7 mouse cellular contexts compared by ENCODE assay signal in genomic region chr3:89395806-89396653, GRCm38 (mm10). TPM values are rescaled to one million over a fixed set of nuclear protein-coding genes. Genes with fewer than 3 reads are reported as not detected.
DNase-seq lines count a peak whose midpoint lies in the region; ATAC-seq and TF ChIP-seq lines count a peak whose summit lies in the region.

No protein-coding gene starts in this region.

- peak overlapping the region; percentile 94 for H3K4me2 ChIP-seq in embryonic facial prominence, embryonic 13.5 days
- H3K4me2 ChIP-seq in heart, embryonic 15.5 days: peak overlapping the region; percentile 96

- no peak for TF ChIP-seq EP300 in ES-Bruce4 (IDR thresholded peaks at IDR 0.05; ENCODE audit: insufficient read depth, low read depth, low read length)

- no peaks in the 10 kb centered on the region for H3K4me1 ChIP-seq in ES-Bruce4 (ENCODE audit: control insufficient read depth, insufficient read depth, low read length)
- peaks cover 48% of the 10 kb centered on the region for H3K4me1 ChIP-seq in embryonic facial prominence, embryonic 13.5 days
- peaks cover 37% of the 10 kb centered on the region for H3K4me1 ChIP-seq in heart, embryonic 15.5 days (replicated peaks)

- H3K4me3 ChIP-seq in ES-Bruce4 (ENCODE audit: low read depth, low read length): peak overlapping the region; percentile 60
- peak overlapping the region; percentile 56 for H3K4me3 ChIP-seq in embryonic facial prominence, embryonic 13.5 days
- H3K4me3 ChIP-seq in heart, embryonic 15.5 days: peak overlapping the region; percentile 73

- peak; percentile 82 for DNase-seq in adrenal gland, adult 2 months
- DNase-seq in kidney, postnatal 14 days: peak; percentile 80
- DNase-seq in splenic B cell, adult 2 months (ENCODE audit: low read depth, low spot score): peak; percentile 73

- H3K9ac ChIP-seq in ES-Bruce4 (ENCODE audit: low read depth, poor library complexity, severe bottlenecking): peak overlapping the region; percentile 52
- H3K9ac ChIP-seq in embryonic facial prominence, embryonic 13.5 days: peak overlapping the region; percentile 70
- H3K9ac ChIP-seq in heart, embryonic 15.5 days: peak overlapping the region; percentile 63

- no peaks in the 10 kb centered on the region for H3K36me3 ChIP-seq in ES-Bruce4 (ENCODE audit: control insufficient read depth, insufficient read depth, low read length, poor library complexity, severe bottlenecking)
- H3K36me3 ChIP-seq in embryonic facial prominence, embryonic 13.5 days: no peaks in the 10 kb centered on the region; the same call in 1 of the 2 replicates
- no peaks in the 10 kb centered on the region for H3K36me3 ChIP-seq in heart, embryonic 15.5 days
- H3K36me3 ChIP-seq in splenic B cell, adult 2 months (ENCODE audit: control insufficient read depth, insufficient read depth, low read length, poor library complexity, severe bottlenecking): no peaks in the 10 kb centered on the region

- ATAC-seq in embryonic facial prominence, embryonic 13.5 days (ENCODE audit: insufficient number of reproducible peaks, insufficient read depth, low FRiP score, low TSS enrichment, low read depth): peak; percentile 34; the same call in 1 of the 2 replicates
- ATAC-seq in heart, embryonic 15.5 days (replicated peaks; ENCODE audit: insufficient number of reproducible peaks, insufficient read depth, low FRiP score, low read depth): no peak
- peak; percentile 15; the same call in 1 of the 2 replicates for ATAC-seq in megakaryocyte progenitor cell, adult 5-6 weeks (replicated peaks; ENCODE audit: poor library complexity)

- under 1% methylated on average over 44 of the region's 44 CpGs for WGBS in embryonic facial prominence, embryonic 13.5 days
- under 1% methylated on average over 44 of the region's 44 CpGs for WGBS in heart, embryonic 15.5 days

- no peak for TF ChIP-seq POLR2A in ES-Bruce4 (IDR thresholded peaks at IDR 0.05; ENCODE audit: insufficient read depth, low read length)

- H3K27ac ChIP-seq in ES-Bruce4 (ENCODE audit: insufficient read depth, low read length): no peak overlapping the region
- H3K27ac ChIP-seq in embryonic facial prominence, embryonic 13.5 days: peak overlapping the region; percentile 89
- H3K27ac ChIP-seq in heart, embryonic 15.5 days: peak overlapping the region; percentile 94

- TF ChIP-seq CTCF in ES-Bruce4 (IDR thresholded peaks at IDR 0.05; ENCODE audit: low read depth, low read length): peak; percentile 82

- no peaks in the 10 kb centered on the region for H3K9me3 ChIP-seq in ES-Bruce4 (replicated peaks; ENCODE audit: control insufficient read depth, insufficient read depth, low read length, poor library complexity, severe bottlenecking)
- H3K9me3 ChIP-seq in embryonic facial prominence, embryonic 13.5 days: no peaks in the 10 kb centered on the region
- H3K9me3 ChIP-seq in heart, embryonic 15.5 days (replicated peaks): no peaks in the 10 kb centered on the region

- H3K27me3 ChIP-seq in ES-Bruce4 (ENCODE audit: control insufficient read depth, insufficient read depth, low read length, poor library complexity, severe bottlenecking): no peaks in the 10 kb centered on the region
- peaks cover 21% of the 10 kb centered on the region for H3K27me3 ChIP-seq in embryonic facial prominence, embryonic 13.5 days
- no peaks in the 10 kb centered on the region for H3K27me3 ChIP-seq in heart, embryonic 15.5 days
- no peaks in the 10 kb centered on the region; the same call in 1 of the 2 replicates for H3K27me3 ChIP-seq in splenic B cell, adult 2 months (ENCODE audit: control insufficient read depth, insufficient read depth, low read length, poor library complexity, severe bottlenecking)

RNA-seq across cellular contexts. Expression of gene Zbtb7b, which starts 1.5 kb away (rescaled TPM):
- polyA plus RNA-seq in ES-Bruce4 (2011; ENCODE audit: insufficient read depth, insufficient read length, low read depth, missing spikeins): 35.1 and 35.7 TPM in 2 replicates
- 100 to 1,000 TPM in 1 of 2 experiments, 10 to 100 TPM in 1; 84.0 to 102 TPM for total RNA-seq in adrenal gland, adult 2 months (2021)
- 117 and 121 TPM in 2 replicates for polyA plus RNA-seq in adrenal gland, adult 2 months (2012; rRNA removed)
- 1.7 and 2.1 TPM in 2 replicates for polyA plus RNA-seq in embryonic facial prominence, embryonic 13.5 days (2015; fragmentation: Nextera tagmentation; extraction: Ambion mirVana)
- polyA plus RNA-seq in heart, embryonic 15.5 days (2015; fragmentation: Nextera tagmentation; extraction: Ambion mirVana): 2.3 and 3.0 TPM in 2 replicates
- total RNA-seq in megakaryocyte progenitor cell, adult 5-6 weeks (2015): 3.8 and 5.7 TPM in 2 replicates
- 9.1 and 17.4 TPM in 2 replicates for total RNA-seq in megakaryocyte progenitor cell, adult 5-6 weeks (2017)

RNA-seq across cellular contexts. Expression of gene Lenep, which starts 6.6 kb away (rescaled TPM):
- polyA plus RNA-seq in ES-Bruce4 (2011; ENCODE audit: insufficient read depth, insufficient read length, low read depth, missing spikeins): not detected in 2 replicates
- 1 to 10 TPM; 1.7 to 1.8 TPM for total RNA-seq in adrenal gland, adult 2 months (2021)
- 0.58 TPM in 1 of 2 replicates, not detected in the other for polyA plus RNA-seq in adrenal gland, adult 2 months (2012; rRNA removed)
- not detected in 2 replicates for polyA plus RNA-seq in embryonic facial prominence, embryonic 13.5 days (2015; fragmentation: Nextera tagmentation; extraction: Ambion mirVana)
- 1.7 TPM in 1 of 2 replicates, not detected in the other for polyA plus RNA-seq in heart, embryonic 15.5 days (2015; fragmentation: Nextera tagmentation; extraction: Ambion mirVana)
- total RNA-seq in megakaryocyte progenitor cell, adult 5-6 weeks (2015): 1.5 and 2.7 TPM in 2 replicates
- total RNA-seq in megakaryocyte progenitor cell, adult 5-6 weeks (2017): 0.21 and 2.6 TPM in 2 replicates

RNA-seq across cellular contexts. Expression of gene Flad1, which starts 15.6 kb away (rescaled TPM):
- polyA plus RNA-seq in ES-Bruce4 (2011; ENCODE audit: insufficient read depth, insufficient read length, low read depth, missing spikeins): 16.5 and 25.1 TPM in 2 replicates
- 10 to 100 TPM; 32.2 to 50.7 TPM for total RNA-seq in adrenal gland, adult 2 months (2021)
- 33.2 and 45.2 TPM in 2 replicates for polyA plus RNA-seq in adrenal gland, adult 2 months (2012; rRNA removed)
- polyA plus RNA-seq in embryonic facial prominence, embryonic 13.5 days (2015; fragmentation: Nextera tagmentation; extraction: Ambion mirVana): 29.4 and 29.5 TPM in 2 replicates
- 34.0 and 35.1 TPM in 2 replicates for polyA plus RNA-seq in heart, embryonic 15.5 days (2015; fragmentation: Nextera tagmentation; extraction: Ambion mirVana)
- 9.4 and 11.3 TPM in 2 replicates for total RNA-seq in megakaryocyte progenitor cell, adult 5-6 weeks (2015)
- total RNA-seq in megakaryocyte progenitor cell, adult 5-6 weeks (2017): 12.5 and 18.7 TPM in 2 replicates

RNA-seq across cellular contexts. Expression of gene Cks1b, which starts 22.2 kb away (rescaled TPM):
- polyA plus RNA-seq in ES-Bruce4 (2011; ENCODE audit: insufficient read depth, insufficient read length, low read depth, missing spikeins): 290 and 304 TPM in 2 replicates
- 10 to 100 TPM; 17.3 to 21.5 TPM for total RNA-seq in adrenal gland, adult 2 months (2021)
- 9.3 and 9.7 TPM in 2 replicates for polyA plus RNA-seq in adrenal gland, adult 2 months (2012; rRNA removed)
- 513 and 525 TPM in 2 replicates for polyA plus RNA-seq in embryonic facial prominence, embryonic 13.5 days (2015; fragmentation: Nextera tagmentation; extraction: Ambion mirVana)
- polyA plus RNA-seq in heart, embryonic 15.5 days (2015; fragmentation: Nextera tagmentation; extraction: Ambion mirVana): 266 and 291 TPM in 2 replicates
- 268 TPM in 2 replicates for total RNA-seq in megakaryocyte progenitor cell, adult 5-6 weeks (2015)
- total RNA-seq in megakaryocyte progenitor cell, adult 5-6 weeks (2017): 171 and 192 TPM in 2 replicates

RNA-seq across cellular contexts. Expression of gene Shc1, which starts 22.2 kb away (rescaled TPM):
- 87.4 and 88.9 TPM in 2 replicates for polyA plus RNA-seq in ES-Bruce4 (2011; ENCODE audit: insufficient read depth, insufficient read length, low read depth, missing spikeins)
- 100 to 1,000 TPM in 1 of 2 experiments, 10 to 100 TPM in 1; 69.6 to 113 TPM for total RNA-seq in adrenal gland, adult 2 months (2021)
- 62.6 and 67.4 TPM in 2 replicates for polyA plus RNA-seq in adrenal gland, adult 2 months (2012; rRNA removed)
- 91.4 and 93.3 TPM in 2 replicates for polyA plus RNA-seq in embryonic facial prominence, embryonic 13.5 days (2015; fragmentation: Nextera tagmentation; extraction: Ambion mirVana)
- 60.6 and 79.9 TPM in 2 replicates for polyA plus RNA-seq in heart, embryonic 15.5 days (2015; fragmentation: Nextera tagmentation; extraction: Ambion mirVana)
- total RNA-seq in megakaryocyte progenitor cell, adult 5-6 weeks (2015): 41.4 and 42.8 TPM in 2 replicates
- 49.6 and 52.8 TPM in 2 replicates for total RNA-seq in megakaryocyte progenitor cell, adult 5-6 weeks (2017)
